Mouse (Mus musculus): ENCODE results near the gene Gm49387. TPM values are rescaled to one million over a fixed set of nuclear protein-coding genes. Genes with fewer than 3 reads are reported as not detected.

Gm49387 gene
- polyA plus RNA-seq, 1 experiment from 2014 or later = not detected

DNA sequence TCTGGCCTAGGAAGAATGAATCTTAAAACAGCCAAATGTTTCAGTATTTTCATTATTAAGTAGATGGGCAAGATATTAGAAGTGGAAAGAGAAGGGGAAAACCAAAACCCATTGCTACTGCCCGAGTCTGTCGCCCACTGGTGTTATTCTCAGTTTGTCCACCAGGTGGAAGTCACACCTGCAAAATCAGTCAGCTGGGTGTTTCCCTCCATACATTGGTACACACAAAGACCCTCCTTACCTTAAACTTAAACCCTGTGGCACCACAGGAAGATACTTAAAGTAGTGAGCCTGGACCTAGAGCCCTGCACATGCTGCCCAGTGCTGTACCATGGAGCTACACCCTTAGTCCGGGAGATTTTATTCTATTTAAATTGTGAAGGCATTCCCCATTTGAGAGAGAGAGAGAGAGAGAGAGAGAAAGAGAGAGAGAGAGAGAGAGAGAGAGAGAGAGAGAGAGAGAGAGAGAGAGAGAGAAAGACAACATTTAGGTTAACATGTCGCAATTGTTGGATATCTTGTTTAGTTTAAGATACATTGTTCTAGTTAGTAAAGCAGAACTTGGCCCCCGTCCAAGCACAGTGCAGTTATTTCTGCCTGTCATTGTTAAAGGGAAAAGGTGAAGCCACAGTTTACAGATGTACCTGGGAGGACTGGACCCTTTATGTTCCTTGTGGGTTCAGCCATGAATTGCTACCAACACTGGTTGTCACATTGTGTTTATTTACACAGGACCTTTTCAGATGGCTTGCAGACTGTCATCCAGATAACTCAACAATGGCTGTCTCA lies 16.4 kb upstream of the Gm49387 start:
- peak; percentile 50; the same call in 1 of the 2 replicates for ATAC-seq (ENCODE audit: low FRiP score)

GRCm38 (mm10) chr14:31656386-31656785 lies 15.7 kb upstream of the Gm49387 start:
- ATAC-seq (ENCODE audit: low FRiP score) = no peak
- no peak overlapping the region for H3K9ac ChIP-seq (ENCODE audit: low read length)
- no peak for DNase-seq (ENCODE audit: low spot score, missing footprints)
- no peak overlapping the region for H3K4me3 ChIP-seq (ENCODE audit: low read depth, low read length)
- H3K4me1 ChIP-seq (ENCODE audit: control insufficient read depth, insufficient read depth, low read length) = peaks cover 1% of the 10 kb centered on the region; the same call in 1 of the 2 replicates
- no peaks in the 10 kb centered on the region; the same call in 1 of the 2 replicates for H3K36me3 ChIP-seq (ENCODE audit: control insufficient read depth, insufficient read depth, low read length)
- no peaks in the 10 kb centered on the region for H3K9me3 ChIP-seq (ENCODE audit: control insufficient read depth, low read length)
- no peak overlapping the region for H3K4me2 ChIP-seq
- H3K27ac ChIP-seq (ENCODE audit: low read depth, low read length) = no peak overlapping the region
- H3K27me3 ChIP-seq (ENCODE audit: control insufficient read depth, insufficient read depth, low read length) = no peaks in the 10 kb centered on the region
- WGBS = 87% methylated on average over 7 of the region's 7 CpGs

More for the DNA sequence above, 16.4 kb upstream of the Gm49387 start:
- 44% methylated on average over 5 of the region's 5 CpGs for WGBS
- peak; percentile 94 for DNase-seq (ENCODE audit: low spot score, missing footprints)
- Histone ChIP-seq H3K4me3 (ENCODE audit: low read depth, low read length) (no peak overlapping the region), H3K4me2 (no peak overlapping the region), H3K27me3 (ENCODE audit: control insufficient read depth, insufficient read depth, low read length) (no peaks in the 10 kb centered on the region), H3K4me1 (ENCODE audit: control insufficient read depth, insufficient read depth, low read length) (peaks cover 6% of the 10 kb centered on the region; the same call in 1 of the 2 replicates), H3K36me3 (ENCODE audit: control insufficient read depth, insufficient read depth, low read length) (no peaks in the 10 kb centered on the region; the same call in 1 of the 2 replicates), H3K9ac (ENCODE audit: low read length) (no peak overlapping the region), H3K27ac (ENCODE audit: low read depth, low read length) (no peak overlapping the region), H3K9me3 (ENCODE audit: control insufficient read depth, low read length) (no peaks in the 10 kb centered on the region)

DNA sequence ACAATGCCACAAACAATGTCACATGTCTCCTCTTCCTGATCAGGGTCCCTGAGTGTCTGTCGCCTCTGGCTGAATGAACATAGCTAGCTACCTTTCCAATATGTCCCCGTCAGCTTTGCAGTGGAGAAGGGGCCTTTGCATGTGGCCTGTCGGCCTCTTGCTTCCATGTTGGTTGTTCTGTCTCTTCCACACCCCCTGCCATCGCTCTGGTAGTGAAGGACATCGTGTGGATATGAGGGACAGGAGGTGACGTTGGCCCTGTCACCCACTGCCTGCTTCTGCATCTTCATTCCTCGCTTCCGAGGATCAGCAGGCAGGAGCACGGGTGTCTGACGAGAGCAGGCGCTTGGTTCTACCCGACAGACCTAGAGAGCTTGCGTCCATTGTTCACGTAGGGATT lies 14.7 kb upstream of the Gm49387 start:
- Histone ChIP-seq H3K27ac (ENCODE audit: low read depth, low read length) (no peak overlapping the region), H3K27me3 (ENCODE audit: control insufficient read depth, insufficient read depth, low read length) (no peaks in the 10 kb centered on the region), H3K4me1 (ENCODE audit: control insufficient read depth, insufficient read depth, low read length) (no peaks in the 10 kb centered on the region), H3K9ac (ENCODE audit: low read length) (no peak overlapping the region), H3K9me3 (ENCODE audit: control insufficient read depth, low read length) (no peaks in the 10 kb centered on the region), H3K36me3 (ENCODE audit: control insufficient read depth, insufficient read depth, low read length) (no peaks in the 10 kb centered on the region; the same call in 1 of the 2 replicates), H3K4me3 (ENCODE audit: low read depth, low read length) (no peak overlapping the region), H3K4me2 (no peak overlapping the region)
- ATAC-seq (ENCODE audit: low FRiP score) (no peak), DNase-seq (ENCODE audit: low spot score, missing footprints) (no peak)
- 76% methylated on average over 14 of the region's 14 CpGs for WGBS

DNA sequence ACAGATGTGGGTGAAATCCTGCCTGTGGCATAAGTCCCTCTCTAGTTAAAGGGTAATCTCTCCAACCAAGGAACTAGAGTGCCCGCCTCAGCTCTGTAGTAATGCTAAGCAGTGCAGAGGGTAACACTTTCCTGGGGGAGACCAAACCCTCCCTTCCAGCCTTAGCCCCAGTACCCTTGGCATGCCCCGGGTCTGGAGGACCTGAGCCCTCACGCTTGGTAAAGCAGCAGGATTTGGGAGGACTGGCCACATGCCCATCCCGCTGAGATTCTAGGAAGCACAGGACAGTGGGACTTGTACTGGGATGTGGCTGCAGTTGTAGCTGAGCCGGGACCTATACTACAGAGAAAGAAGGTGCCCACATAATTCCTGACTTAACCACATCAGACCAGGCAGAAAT lies 14.1 kb upstream of the Gm49387 start:
- Histone ChIP-seq H3K27ac (ENCODE audit: low read depth, low read length) (no peak overlapping the region), H3K36me3 (ENCODE audit: control insufficient read depth, insufficient read depth, low read length) (no peaks in the 10 kb centered on the region; the same call in 1 of the 2 replicates), H3K4me2 (no peak overlapping the region), H3K27me3 (ENCODE audit: control insufficient read depth, insufficient read depth, low read length) (no peaks in the 10 kb centered on the region), H3K4me3 (ENCODE audit: low read depth, low read length) (no peak overlapping the region), H3K9me3 (ENCODE audit: control insufficient read depth, low read length) (no peaks in the 10 kb centered on the region), H3K9ac (ENCODE audit: low read length) (no peak overlapping the region), H3K4me1 (ENCODE audit: control insufficient read depth, insufficient read depth, low read length) (no peaks in the 10 kb centered on the region)
- WGBS = 89% methylated on average over 5 of the region's 5 CpGs
- DNase-seq (ENCODE audit: low spot score, missing footprints) (no peak), ATAC-seq (ENCODE audit: low FRiP score) (no peak)

GRCm38 (mm10) chr14:31653101-31653875 lies 12.6 kb upstream of the Gm49387 start:
- no peak overlapping the region for H3K27ac ChIP-seq (ENCODE audit: low read depth, low read length)
- H3K9me3 ChIP-seq (ENCODE audit: control insufficient read depth, low read length) = no peaks in the 10 kb centered on the region
- DNase-seq (ENCODE audit: low spot score, missing footprints) (no peak), ATAC-seq (ENCODE audit: low FRiP score) (no peak)
- H3K4me1 ChIP-seq (ENCODE audit: control insufficient read depth, insufficient read depth, low read length) = no peaks in the 10 kb centered on the region
- no peaks in the 10 kb centered on the region; the same call in 1 of the 2 replicates for H3K36me3 ChIP-seq (ENCODE audit: control insufficient read depth, insufficient read depth, low read length)
- H3K4me3 ChIP-seq (ENCODE audit: low read depth, low read length) = no peak overlapping the region
- 86% methylated on average over 14 of the region's 14 CpGs for WGBS
- H3K27me3 ChIP-seq (ENCODE audit: control insufficient read depth, insufficient read depth, low read length) = no peaks in the 10 kb centered on the region
- H3K9ac ChIP-seq (ENCODE audit: low read length) = no peak overlapping the region
- no peak overlapping the region for H3K4me2 ChIP-seq

GRCm38 (mm10) chr14:31652624-31653023 lies 11.9 kb upstream of the Gm49387 start:
- ATAC-seq (ENCODE audit: low FRiP score) = no peak

DNA sequence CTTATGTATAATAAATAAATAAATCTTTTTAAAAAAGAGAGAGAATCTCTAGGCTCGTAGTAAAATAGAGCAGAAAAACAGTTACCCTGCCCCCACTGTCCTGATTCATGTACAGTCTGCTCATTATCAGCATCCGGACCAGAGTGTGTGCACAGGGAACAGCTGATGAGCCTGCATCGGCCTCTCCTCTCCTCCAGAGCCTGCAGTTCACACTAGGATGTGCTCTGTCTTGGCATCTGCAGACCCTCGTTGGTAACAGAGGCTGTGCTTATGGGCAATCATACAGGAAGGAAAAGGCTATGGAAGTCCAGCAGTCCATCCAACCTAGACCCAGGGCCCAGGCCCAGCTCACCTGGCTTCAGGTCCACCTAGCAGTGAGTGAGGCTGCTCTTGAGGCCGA lies 11.4 kb upstream of the Gm49387 start:
- ATAC-seq (ENCODE audit: low FRiP score) (no peak), DNase-seq (ENCODE audit: low spot score, missing footprints) (no peak)
- Histone ChIP-seq H3K27ac (ENCODE audit: low read depth, low read length) (no peak overlapping the region), H3K9ac (ENCODE audit: low read length) (no peak overlapping the region), H3K4me1 (ENCODE audit: control insufficient read depth, insufficient read depth, low read length) (no peaks in the 10 kb centered on the region), H3K9me3 (ENCODE audit: control insufficient read depth, low read length) (no peaks in the 10 kb centered on the region), H3K36me3 (ENCODE audit: control insufficient read depth, insufficient read depth, low read length) (no peaks in the 10 kb centered on the region), H3K4me3 (ENCODE audit: low read depth, low read length) (no peak overlapping the region), H3K4me2 (no peak overlapping the region), H3K27me3 (ENCODE audit: control insufficient read depth, insufficient read depth, low read length) (no peaks in the 10 kb centered on the region)
- WGBS = 70% methylated on average over 5 of the region's 5 CpGs

More at GRCm38 (mm10) chr14:31652624-31653023, 11.9 kb upstream of the Gm49387 start:
- Histone ChIP-seq H3K4me2 (no peak overlapping the region), H3K4me1 (ENCODE audit: control insufficient read depth, insufficient read depth, low read length) (no peaks in the 10 kb centered on the region), H3K9me3 (ENCODE audit: control insufficient read depth, low read length) (no peaks in the 10 kb centered on the region), H3K27ac (ENCODE audit: low read depth, low read length) (no peak overlapping the region), H3K27me3 (ENCODE audit: control insufficient read depth, insufficient read depth, low read length) (no peaks in the 10 kb centered on the region), H3K36me3 (ENCODE audit: control insufficient read depth, insufficient read depth, low read length) (no peaks in the 10 kb centered on the region), H3K4me3 (ENCODE audit: low read depth, low read length) (no peak overlapping the region), H3K9ac (ENCODE audit: low read length) (no peak overlapping the region)
- DNase-seq (ENCODE audit: low spot score, missing footprints) = no peak
- WGBS = 93% methylated on average over 1 of the region's 1 CpGs

DNA sequence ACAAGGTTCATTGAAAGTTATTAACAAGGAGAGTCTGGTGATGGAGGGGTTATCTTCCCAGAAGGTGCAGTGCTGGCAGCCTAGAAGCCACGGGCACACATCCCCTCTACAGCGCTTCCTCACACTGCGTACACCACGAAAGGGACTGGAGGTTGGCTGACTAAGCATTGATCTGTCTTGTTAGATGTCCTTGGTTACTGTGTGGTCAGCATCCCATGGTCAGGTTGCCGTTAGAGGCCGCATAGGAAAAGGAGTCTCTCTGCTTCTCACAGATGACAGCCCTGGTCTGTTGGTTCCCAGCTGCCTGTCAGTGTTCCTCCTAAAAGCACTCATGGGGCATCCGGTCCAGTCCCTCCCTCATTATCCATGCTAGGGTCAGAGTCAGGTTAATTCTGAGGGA lies 10.5 kb upstream of the Gm49387 start:
- Histone ChIP-seq H3K4me2 (no peak overlapping the region), H3K36me3 (ENCODE audit: control insufficient read depth, insufficient read depth, low read length) (no peaks in the 10 kb centered on the region), H3K27me3 (ENCODE audit: control insufficient read depth, insufficient read depth, low read length) (no peaks in the 10 kb centered on the region), H3K9me3 (ENCODE audit: control insufficient read depth, low read length) (no peaks in the 10 kb centered on the region), H3K27ac (ENCODE audit: low read depth, low read length) (no peak overlapping the region), H3K4me1 (ENCODE audit: control insufficient read depth, insufficient read depth, low read length) (no peaks in the 10 kb centered on the region), H3K4me3 (ENCODE audit: low read depth, low read length) (no peak overlapping the region), H3K9ac (ENCODE audit: low read length) (no peak overlapping the region)
- no peak for ATAC-seq (ENCODE audit: low FRiP score)
- DNase-seq (ENCODE audit: low spot score, missing footprints) = no peak
- 86% methylated on average over 7 of the region's 7 CpGs for WGBS

GRCm38 (mm10) chr14:31650347-31650746 lies 9.7 kb upstream of the Gm49387 start:
- Histone ChIP-seq H3K4me3 (ENCODE audit: low read depth, low read length) (no peak overlapping the region), H3K4me2 (no peak overlapping the region), H3K27ac (ENCODE audit: low read depth, low read length) (no peak overlapping the region), H3K9ac (ENCODE audit: low read length) (no peak overlapping the region), H3K36me3 (ENCODE audit: control insufficient read depth, insufficient read depth, low read length) (no peaks in the 10 kb centered on the region), H3K27me3 (ENCODE audit: control insufficient read depth, insufficient read depth, low read length) (no peaks in the 10 kb centered on the region), H3K4me1 (ENCODE audit: control insufficient read depth, insufficient read depth, low read length) (no peaks in the 10 kb centered on the region), H3K9me3 (ENCODE audit: control insufficient read depth, low read length) (no peaks in the 10 kb centered on the region)
- ATAC-seq (ENCODE audit: low FRiP score) (no peak), DNase-seq (ENCODE audit: low spot score, missing footprints) (no peak)
- WGBS = over 99% methylated on average over 3 of the region's 3 CpGs
